Mouse (Mus musculus) embryonic facial prominence, embryonic 13.5 days (tissue): ENCODE measurements at regions not wholly inside any gene's neighbourhood (a gene's known extent, or its start where the extent isn't known, plus 50 kb on each side); places are given as distances from the start of the nearest gene placed in this dataset.

ENCODE experiments used
- ATAC-seq: fragments of 200-750 bp; cut with Nextera tagmentation; 2 replicates; pipeline ENCODE4 v1.8.0; 2017; ENCODE audit warnings: low read depth; ENCODE audit not compliant: insufficient number of reproducible peaks, insufficient read depth, low FRiP score, low TSS enrichment
- H3K27ac ChIP-seq: fragments of 300-500 bp; sonication (generic); 2 replicates; pipeline ENCODE4 v1.5.1; 2015; ENCODE audit warnings: moderate library complexity, mild to moderate bottlenecking, inconsistent platforms
- H3K27me3 ChIP-seq: fragments of 300-500 bp; sonication (generic); 2 replicates; pipeline ENCODE4 v1.6.1; 2015; ENCODE audit warnings: mild to moderate bottlenecking, inconsistent platforms
- H3K36me3 ChIP-seq: fragments of 300-500 bp; sonication (generic); 2 replicates; pipeline ENCODE4 v1.6.1; 2015; ENCODE audit warnings: mild to moderate bottlenecking, inconsistent platforms
- H3K4me1 ChIP-seq: fragments of 300-500 bp; sonication (generic); 2 replicates; pipeline ENCODE4 v1.6.1; 2015; ENCODE audit warnings: inconsistent platforms
- H3K4me2 ChIP-seq: fragments of 300-500 bp; sonication (generic); 2 replicates; pipeline ENCODE4 v1.6.1; 2015; ENCODE audit warnings: moderate library complexity, mild to moderate bottlenecking, inconsistent platforms
- H3K4me3 ChIP-seq: fragments of 300-500 bp; sonication (generic); 2 replicates; pipeline ENCODE4 v1.5.1; 2015; ENCODE audit warnings: mild to moderate bottlenecking, inconsistent platforms
- H3K9ac ChIP-seq: fragments of 300-500 bp; sonication (generic); 2 replicates; pipeline ENCODE4 v1.6.1; 2015; ENCODE audit warnings: mild to moderate bottlenecking, inconsistent platforms
- H3K9me3 ChIP-seq: fragments of 300-500 bp; sonication (generic); 2 replicates; pipeline ENCODE4 v1.6.1; 2016; ENCODE audit warnings: inconsistent platforms
- WGBS: fragments of 180-500 bp; shearing (Covaris S2); methylation state at CpG from one replicate; pipeline ENCODE4 v1.1.7; 2015; ENCODE audit warnings: mixed read lengths; 5-methylcytosine and 5-hydroxymethylcytosine counted together

DNA sequence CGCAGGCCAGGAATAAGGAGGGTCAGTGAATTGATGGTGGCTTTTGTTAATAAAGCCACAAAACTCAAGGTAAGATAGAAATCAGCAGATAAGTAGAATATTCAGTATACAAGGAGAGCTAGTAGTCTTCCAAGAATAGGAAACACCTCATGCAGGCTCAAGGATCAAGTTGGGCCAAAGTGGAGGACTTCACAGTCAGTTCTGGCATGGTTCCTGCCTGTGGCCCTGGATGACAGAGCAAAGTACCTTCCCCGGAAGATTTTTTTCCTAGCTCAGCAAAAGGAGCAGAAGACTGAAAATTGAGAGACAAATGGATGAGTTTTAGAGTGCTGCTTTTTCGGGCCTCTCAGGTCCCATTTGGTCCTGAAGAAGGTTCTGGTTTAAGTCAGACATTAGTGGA, 420.9 kb upstream of the Htr2a start:
- no peak for ATAC-seq
- Histone ChIP-seq H3K4me2 (no peak overlapping the region), H3K36me3 (no peaks in the 10 kb centered on the region), H3K9me3 (no peaks in the 10 kb centered on the region), H3K27ac (no peak overlapping the region), H3K27me3 (no peaks in the 10 kb centered on the region), H3K9ac (no peak overlapping the region), H3K4me1 (no peaks in the 10 kb centered on the region), H3K4me3 (no peak overlapping the region)
- 79% methylated on average over 3 of the region's 3 CpGs for WGBS

DNA sequence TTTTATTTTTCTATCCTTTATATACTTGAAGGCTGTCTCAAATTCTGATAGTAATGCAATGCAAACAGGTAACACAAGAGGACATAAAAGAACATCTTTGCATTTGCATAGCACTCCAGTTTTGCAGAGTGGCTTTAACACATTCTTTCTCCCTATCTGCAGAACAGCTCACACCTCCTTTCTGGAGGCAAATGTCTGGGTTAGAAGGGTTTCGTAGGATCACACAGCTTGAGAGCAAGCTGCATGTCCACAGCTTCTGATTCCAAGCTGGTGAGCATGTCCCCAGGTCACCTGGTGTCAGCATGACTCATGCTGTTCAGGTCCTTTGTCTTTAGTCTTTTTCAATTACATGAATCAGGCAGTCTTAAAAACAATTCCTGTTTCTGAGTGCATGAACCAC, 418.5 kb upstream of the Htr2a start:
- no peak overlapping the region for H3K4me3 ChIP-seq
- 82% methylated on average over 1 of the region's 1 CpGs for WGBS
- no peaks in the 10 kb centered on the region for H3K27me3 ChIP-seq
- no peak overlapping the region for H3K4me2 ChIP-seq
- ATAC-seq = no peak
- H3K9ac ChIP-seq = no peak overlapping the region
- H3K27ac ChIP-seq = no peak overlapping the region
- H3K9me3 ChIP-seq = no peaks in the 10 kb centered on the region
- no peaks in the 10 kb centered on the region for H3K36me3 ChIP-seq
- no peaks in the 10 kb centered on the region for H3K4me1 ChIP-seq

DNA sequence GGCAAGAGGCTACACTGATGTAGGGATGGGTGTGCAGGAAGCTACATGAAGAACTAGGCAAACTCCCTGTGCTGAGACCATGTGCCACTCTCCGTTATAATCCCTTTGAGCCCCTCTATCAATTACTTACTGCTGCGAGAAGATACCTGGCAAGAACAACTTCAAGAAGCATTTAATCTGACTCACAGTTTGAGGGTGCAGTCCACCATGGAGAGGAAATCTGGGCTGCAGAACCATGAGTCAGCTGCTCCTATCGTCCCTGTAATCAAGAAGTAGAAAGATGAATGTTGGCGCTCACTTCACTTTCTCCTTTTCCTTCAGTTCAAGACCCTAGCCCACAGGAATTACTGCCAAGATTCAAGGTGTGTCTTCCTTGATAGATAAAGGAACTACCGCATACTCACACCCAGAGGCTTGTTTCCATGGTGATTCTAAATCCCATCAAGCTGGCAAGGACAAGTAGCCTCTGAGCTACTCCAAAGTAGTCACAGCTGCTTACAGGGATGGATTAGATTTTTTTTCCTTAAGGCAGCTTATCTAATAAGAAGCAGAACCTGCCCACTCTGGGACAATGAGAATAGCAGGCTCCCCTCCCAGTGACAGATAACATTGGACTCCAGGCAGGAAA, 411.0 kb upstream of the Htr2a start:
- ATAC-seq = no peak
- Histone ChIP-seq H3K27me3 (no peaks in the 10 kb centered on the region), H3K9ac (no peak overlapping the region), H3K9me3 (no peaks in the 10 kb centered on the region), H3K4me3 (no peak overlapping the region), H3K27ac (no peak overlapping the region), H3K36me3 (no peaks in the 10 kb centered on the region), H3K4me2 (no peak overlapping the region), H3K4me1 (no peaks in the 10 kb centered on the region)
- 72% methylated on average over 5 of the region's 5 CpGs for WGBS

DNA sequence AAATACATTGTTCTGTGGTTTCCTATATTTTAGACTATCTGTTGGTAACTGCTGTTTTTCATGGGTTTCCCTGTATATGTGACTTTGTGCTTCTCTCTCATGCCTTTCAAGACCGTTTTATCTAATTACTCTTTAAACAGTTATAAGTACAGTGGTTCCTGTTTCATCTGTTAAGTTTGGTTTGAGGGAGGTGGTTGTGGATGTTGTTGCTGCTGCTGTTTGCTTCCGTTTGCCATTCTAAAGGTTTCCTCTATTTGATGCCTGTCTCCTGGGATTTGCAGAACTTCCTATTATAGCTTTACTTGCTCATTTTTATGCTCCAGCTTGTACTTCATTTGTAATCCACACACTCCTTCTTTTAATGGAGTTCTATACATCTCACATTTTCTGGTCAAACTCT, 400.4 kb upstream of the Htr2a start:
- H3K27ac ChIP-seq = no peak overlapping the region
- no peak for ATAC-seq
- WGBS = 62% methylated on average over 2 of the region's 2 CpGs
- no peak overlapping the region for H3K4me3 ChIP-seq
- no peaks in the 10 kb centered on the region for H3K27me3 ChIP-seq
- H3K4me1 ChIP-seq = no peaks in the 10 kb centered on the region
- H3K9me3 ChIP-seq = no peaks in the 10 kb centered on the region
- no peak overlapping the region for H3K4me2 ChIP-seq
- H3K36me3 ChIP-seq = no peaks in the 10 kb centered on the region
- H3K9ac ChIP-seq = no peak overlapping the region

DNA sequence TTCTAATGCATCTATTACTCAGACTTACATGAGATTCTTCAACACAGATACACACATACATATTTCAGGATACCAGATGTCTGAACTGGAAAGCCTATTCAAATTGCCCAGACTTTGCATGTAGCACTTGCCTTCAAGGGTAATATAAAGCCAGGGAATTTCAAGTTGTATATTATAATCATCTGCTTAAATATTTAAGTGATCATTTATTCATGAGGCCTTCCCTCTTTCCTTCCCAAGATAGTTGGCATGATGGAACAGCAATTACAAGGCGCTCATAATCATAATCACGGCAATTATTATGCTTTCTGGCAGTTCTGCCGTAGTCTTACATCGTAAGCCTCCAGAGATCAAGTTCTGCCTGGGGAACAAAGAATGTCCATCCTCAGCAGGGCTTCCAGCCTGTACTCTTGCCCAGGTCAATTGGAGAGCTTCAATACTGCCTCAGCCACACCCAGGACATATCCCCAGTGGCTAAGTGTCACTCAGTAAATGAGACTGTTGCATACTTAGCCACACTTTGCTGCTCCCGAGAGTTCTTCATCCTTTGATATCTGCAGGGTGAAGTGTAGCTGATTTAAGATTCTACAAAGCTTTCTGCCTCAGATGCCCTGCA, 391.3 kb upstream of the Htr2a start:
- Histone ChIP-seq H3K27ac (no peak overlapping the region), H3K4me1 (0 out of 2 replicates have a peak, but pooled peaks cover 7% of the 10 kb centered on the region), H3K27me3 (no peaks in the 10 kb centered on the region), H3K9me3 (no peaks in the 10 kb centered on the region), H3K36me3 (no peaks in the 10 kb centered on the region), H3K4me3 (no peak overlapping the region), H3K9ac (no peak overlapping the region), H3K4me2 (no peak overlapping the region)
- 80% methylated on average over 5 of the region's 5 CpGs for WGBS
- ATAC-seq = no peak

DNA sequence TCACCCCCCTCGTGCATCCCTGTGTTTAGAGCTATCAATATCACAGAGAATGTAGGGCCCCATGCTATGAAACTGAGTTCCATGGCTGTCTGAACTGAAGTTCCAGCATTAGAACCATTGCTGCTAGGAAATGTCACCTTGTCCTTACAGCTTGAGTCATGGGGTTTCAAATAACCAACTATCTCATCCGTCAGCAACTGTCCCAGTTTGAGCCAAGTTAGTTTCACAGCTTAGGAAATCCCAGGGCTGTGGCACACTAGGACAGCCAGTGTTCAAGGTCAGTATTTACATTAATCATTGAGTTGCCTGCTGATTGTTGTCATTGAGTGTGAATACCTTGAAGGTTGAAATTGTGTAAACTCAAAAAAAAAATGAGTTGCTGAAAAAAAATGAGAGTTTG, 390.6 kb upstream of the Htr2a start:
- Histone ChIP-seq H3K9ac (no peak overlapping the region), H3K36me3 (no peaks in the 10 kb centered on the region), H3K9me3 (no peaks in the 10 kb centered on the region), H3K27me3 (no peaks in the 10 kb centered on the region), H3K27ac (no peak overlapping the region), H3K4me1 (0 out of 2 replicates have a peak, but pooled peaks cover 7% of the 10 kb centered on the region), H3K4me2 (no peak overlapping the region), H3K4me3 (no peak overlapping the region)
- WGBS = 70% methylated on average over 2 of the region's 2 CpGs
- ATAC-seq = no peak

DNA sequence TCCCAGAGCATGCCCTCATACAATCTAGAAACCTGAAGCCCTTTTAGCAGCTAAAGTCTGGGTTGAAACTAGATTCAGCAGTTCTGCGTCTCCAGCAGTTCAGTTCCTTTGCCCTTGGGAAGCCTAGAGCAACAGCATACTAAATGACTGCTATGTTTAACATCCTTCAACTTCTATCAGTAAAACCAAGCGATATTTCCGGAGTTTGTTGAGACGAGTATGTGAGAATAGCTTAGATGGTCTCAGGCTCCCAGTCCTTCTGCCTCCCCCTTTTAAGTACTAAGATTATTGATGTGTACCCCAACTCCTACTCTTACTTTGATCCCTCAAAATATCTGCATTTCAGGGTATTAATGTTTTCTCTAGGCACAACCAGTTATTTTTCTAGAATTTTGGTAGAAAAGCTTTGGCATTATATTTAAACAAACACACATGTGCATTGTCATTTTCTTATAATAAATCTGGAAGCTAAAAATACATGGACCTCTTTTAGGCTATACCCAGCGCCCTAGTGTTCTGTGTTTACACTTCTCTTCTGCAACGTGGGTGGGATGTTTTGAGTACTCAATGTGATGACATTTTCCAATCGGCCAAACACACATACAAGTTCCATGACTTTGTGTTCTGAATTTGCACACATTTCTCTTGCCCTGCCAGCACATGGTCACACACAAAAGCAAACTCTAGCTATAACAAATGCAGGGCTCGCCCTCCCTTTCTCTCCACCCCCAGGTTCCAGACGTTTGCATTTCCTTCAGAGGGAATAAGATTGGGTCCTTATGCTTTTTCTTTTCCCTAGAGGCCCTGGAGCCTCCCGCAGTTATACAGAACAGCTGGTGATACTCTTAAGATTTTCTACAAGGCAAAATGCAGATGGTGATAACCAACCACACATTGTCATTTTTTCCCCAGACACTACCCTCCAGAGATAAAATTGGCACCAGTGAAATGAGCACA, 388.2 kb upstream of the Htr2a start:
- Histone ChIP-seq H3K9ac (no peak overlapping the region), H3K9me3 (no peaks in the 10 kb centered on the region), H3K4me3 (no peak overlapping the region), H3K27me3 (no peaks in the 10 kb centered on the region), H3K4me1 (0 out of 2 replicates have a peak, but pooled peaks cover 7% of the 10 kb centered on the region), H3K4me2 (no peak overlapping the region), H3K36me3 (no peaks in the 10 kb centered on the region), H3K27ac (no peak overlapping the region)
- 47% methylated on average over 10 of the region's 10 CpGs for WGBS
- ATAC-seq = 0 out of 2 replicates have a peak, but pooled peaks have one; percentile 48

DNA sequence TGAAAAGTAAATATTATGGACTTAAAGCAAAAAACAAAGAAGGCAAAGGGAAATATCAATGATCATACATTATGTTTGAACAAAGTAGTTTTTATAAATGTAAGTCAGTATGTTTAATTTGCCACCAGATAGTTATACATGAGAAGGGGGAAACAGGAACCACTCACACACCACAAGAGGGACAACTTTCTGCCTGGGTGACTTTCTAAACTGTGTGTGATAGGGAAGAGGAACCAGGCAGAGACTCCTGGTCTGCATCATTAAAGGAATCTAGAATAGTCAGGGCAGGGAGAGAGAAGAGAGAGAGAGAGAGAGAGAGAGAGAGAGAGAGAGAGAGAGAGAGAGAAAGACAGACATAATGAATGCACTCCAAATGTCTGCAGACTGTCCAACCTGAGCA, 385.6 kb upstream of the Htr2a start:
- H3K4me1 ChIP-seq = 0 out of 2 replicates have a peak, but pooled peaks cover 7% of the 10 kb centered on the region
- no peak overlapping the region for H3K4me2 ChIP-seq
- H3K27me3 ChIP-seq = no peaks in the 10 kb centered on the region
- no peaks in the 10 kb centered on the region for H3K9me3 ChIP-seq
- H3K9ac ChIP-seq = no peak overlapping the region
- no peaks in the 10 kb centered on the region for H3K36me3 ChIP-seq
- no peak overlapping the region for H3K27ac ChIP-seq
- ATAC-seq = no peak
- no peak overlapping the region for H3K4me3 ChIP-seq

DNA sequence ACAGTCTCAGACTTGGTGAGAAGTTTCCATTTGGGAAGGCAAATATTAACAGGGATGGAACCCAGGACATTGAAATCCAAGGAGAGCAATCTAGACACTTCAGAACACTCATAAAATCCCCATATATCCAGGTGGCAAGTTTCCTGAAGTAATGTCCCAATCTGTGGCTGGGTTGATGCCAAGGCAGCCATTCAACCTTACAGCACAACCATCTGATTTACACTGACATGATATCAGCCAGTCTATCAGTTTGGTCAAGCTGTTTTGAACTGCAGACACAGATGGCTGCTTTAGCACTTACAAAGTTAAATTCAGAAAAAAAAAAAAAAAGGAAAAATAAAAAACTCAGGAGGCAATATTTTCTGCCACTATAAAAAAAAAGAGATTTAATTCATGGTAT, 381.2 kb upstream of the Htr2a start:
- Histone ChIP-seq H3K4me1 (no peaks in the 10 kb centered on the region), H3K27me3 (no peaks in the 10 kb centered on the region), H3K9ac (no peak overlapping the region), H3K9me3 (no peaks in the 10 kb centered on the region), H3K36me3 (no peaks in the 10 kb centered on the region), H3K4me3 (no peak overlapping the region), H3K4me2 (no peak overlapping the region), H3K27ac (no peak overlapping the region)
- ATAC-seq = no peak

DNA sequence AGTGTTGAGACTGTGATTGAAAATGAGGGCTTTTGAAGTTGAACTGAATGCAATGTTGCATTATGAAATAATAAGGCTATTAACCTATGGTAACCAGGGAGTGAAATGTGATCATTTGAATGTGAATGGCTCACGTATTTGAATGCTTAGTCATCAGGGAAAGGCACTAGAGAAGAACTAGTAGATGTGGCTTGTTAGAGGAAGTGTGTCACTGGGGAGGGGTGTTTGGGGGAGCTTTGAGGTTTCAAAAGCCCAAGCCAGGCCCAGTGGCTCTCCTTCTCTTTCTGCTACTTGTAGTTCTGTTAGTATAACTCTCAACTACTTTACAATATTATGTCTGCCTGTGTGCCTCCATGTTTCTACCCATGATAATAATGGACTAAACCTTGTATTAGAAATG, 373.6 kb upstream of the Htr2a start:
- no peaks in the 10 kb centered on the region for H3K36me3 ChIP-seq
- WGBS = 70% methylated on average over 1 of the region's 1 CpGs
- H3K9ac ChIP-seq = no peak overlapping the region
- no peak overlapping the region for H3K27ac ChIP-seq
- no peaks in the 10 kb centered on the region for H3K4me1 ChIP-seq
- ATAC-seq = no peak
- no peaks in the 10 kb centered on the region for H3K9me3 ChIP-seq
- H3K27me3 ChIP-seq = no peaks in the 10 kb centered on the region
- H3K4me2 ChIP-seq = no peak overlapping the region
- no peak overlapping the region for H3K4me3 ChIP-seq

DNA sequence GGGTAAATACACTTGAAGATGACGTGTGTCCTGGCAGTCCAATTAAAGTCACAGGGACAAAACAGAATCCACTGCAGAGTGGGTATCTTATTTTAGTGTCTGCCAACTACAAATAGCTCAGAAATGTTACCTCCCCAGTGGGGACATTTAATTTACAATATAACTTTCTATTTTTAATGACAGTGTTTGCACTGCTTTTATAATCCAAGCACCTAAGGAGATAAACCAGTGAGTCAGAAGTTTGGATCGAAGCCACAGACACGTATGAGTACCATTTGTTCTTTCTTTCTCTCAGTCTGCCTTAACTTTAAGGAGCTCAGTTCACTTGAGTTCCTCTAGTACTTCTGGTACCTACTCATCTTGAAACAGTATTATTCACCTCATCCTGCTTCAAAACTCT, 346.1 kb upstream of the Htr2a start:
- Histone ChIP-seq H3K4me2 (no peak overlapping the region), H3K9me3 (no peaks in the 10 kb centered on the region), H3K4me3 (no peak overlapping the region), H3K4me1 (no peaks in the 10 kb centered on the region), H3K9ac (no peak overlapping the region), H3K27me3 (no peaks in the 10 kb centered on the region), H3K36me3 (no peaks in the 10 kb centered on the region), H3K27ac (no peak overlapping the region)
- no peak for ATAC-seq
- 86% methylated on average over 3 of the region's 3 CpGs for WGBS

DNA sequence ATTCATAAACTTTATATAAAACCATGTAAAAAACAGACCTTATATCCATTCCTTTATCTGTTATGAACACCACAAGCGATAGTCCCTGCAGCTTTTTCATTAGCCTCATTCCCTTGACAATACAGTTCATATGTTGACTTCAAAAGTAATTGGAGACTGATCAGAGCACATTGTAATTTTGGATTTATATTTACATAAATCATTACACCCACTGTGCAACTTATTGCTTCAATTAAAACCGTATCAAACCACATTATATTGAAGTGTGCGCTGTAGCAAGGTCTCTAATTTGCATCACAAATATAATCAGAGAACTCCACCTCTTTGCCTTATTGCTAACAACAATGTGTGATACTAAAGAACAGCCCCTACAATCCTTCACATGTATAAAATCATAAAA, 336.2 kb upstream of the Htr2a start:
- H3K27ac ChIP-seq = no peak overlapping the region
- no peaks in the 10 kb centered on the region for H3K27me3 ChIP-seq
- no peak overlapping the region for H3K4me3 ChIP-seq
- WGBS = 84% methylated on average over 3 of the region's 3 CpGs
- no peaks in the 10 kb centered on the region for H3K9me3 ChIP-seq
- no peak overlapping the region for H3K9ac ChIP-seq
- H3K36me3 ChIP-seq = no peaks in the 10 kb centered on the region
- no peak for ATAC-seq
- no peak overlapping the region for H3K4me2 ChIP-seq
- peaks cover 4% of the 10 kb centered on the region; the same call in 1 of the 2 replicates for H3K4me1 ChIP-seq
